8 mouse cellular contexts compared by ENCODE assay signal in the genomic region with DNA sequence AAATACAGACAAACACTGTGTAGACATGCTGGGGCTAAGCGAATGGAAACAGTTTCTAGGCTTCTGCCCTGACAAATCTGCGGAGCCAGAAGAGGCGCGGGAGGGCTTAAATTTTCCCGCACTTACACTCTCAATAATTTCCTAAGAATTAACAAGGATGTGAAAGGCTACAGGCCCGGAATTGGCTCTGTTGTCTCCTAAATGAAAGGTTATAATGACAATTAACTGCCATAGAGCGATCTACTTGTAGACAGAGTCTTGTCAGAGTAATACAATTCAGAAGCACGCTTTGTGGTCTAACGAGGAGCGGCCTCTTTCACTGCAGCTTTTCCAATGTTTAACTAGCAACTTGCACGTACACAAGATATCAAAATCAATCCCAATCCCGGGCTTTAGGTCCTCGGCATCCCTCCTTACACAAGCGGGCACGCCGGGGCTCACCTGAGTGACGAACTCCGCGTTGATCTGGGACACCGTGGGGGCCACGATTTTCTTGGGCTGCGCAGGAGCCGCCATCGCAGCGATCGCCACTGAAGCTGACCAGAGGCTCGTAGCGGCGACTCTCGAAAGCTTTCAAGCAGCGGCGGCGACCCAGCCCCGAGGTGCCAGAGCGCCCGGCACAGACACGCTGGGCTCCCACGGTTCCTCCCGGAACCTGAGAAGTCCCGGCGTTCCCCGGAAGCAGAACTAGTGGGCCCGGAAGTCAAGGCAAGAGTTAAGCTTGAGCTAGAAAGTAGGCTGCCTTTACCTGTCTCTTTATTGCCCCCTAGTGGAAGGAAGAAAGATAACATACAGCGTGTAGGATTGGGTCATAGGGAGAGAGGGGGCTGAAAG. TPM values are rescaled to one million over a fixed set of nuclear protein-coding genes. Genes with fewer than 3 reads are reported as not detected.
DNase-seq lines count a peak whose midpoint lies in the region; ATAC-seq lines count a peak whose summit lies in the region.

No protein-coding gene starts in this region.

- ATAC-seq in megakaryocyte progenitor cell, adult 5-6 weeks (replicated peaks; ENCODE audit: poor library complexity), result peak; percentile 99

- peak; percentile 84 to 94 for DNase-seq in adrenal gland, adult (ENCODE audit: inconsistent age in 2 of 2, low spot score in 1 of 2)
- peak; percentile 87 for DNase-seq in embryo, embryonic 10 days (ENCODE audit: low spot score)
- peak; percentile 70 for DNase-seq in gastrocnemius, postnatal 10 days
- peak; percentile 91 for DNase-seq in induced T-regulatory cell, adult 2 months (ENCODE audit: low read depth)
- peak; percentile 78 to 85 for DNase-seq in left cerebral cortex, adult 9 months (ENCODE audit: low spot score in 2 of 2)
- peak; percentile 80 for DNase-seq in right cerebral cortex, postnatal 14 days
- peak; percentile 77 for DNase-seq in yolk sac, embryonic 10.5 days (ENCODE audit: low spot score)

RNA-seq across cellular contexts. Expression of a gene that starts 12.0 kb away (rescaled TPM):
- 10 to 100 TPM; 12.5 to 16.8 TPM for total RNA-seq in gastrocnemius, postnatal 10 days (2021)
- 54.3 and 62.2 TPM in 2 replicates for total RNA-seq in megakaryocyte progenitor cell, adult 5-6 weeks (2015)
- total RNA-seq in megakaryocyte progenitor cell, adult 5-6 weeks (2017), result 39.5 and 56.5 TPM in 2 replicates

RNA-seq across cellular contexts. Expression of a gene that starts 26.4 kb away (rescaled TPM):
- total RNA-seq in gastrocnemius, postnatal 10 days (2021), result 10 to 100 TPM; 10.7 to 11.9 TPM
- 19.4 and 20.2 TPM in 2 replicates for total RNA-seq in megakaryocyte progenitor cell, adult 5-6 weeks (2015)
- total RNA-seq in megakaryocyte progenitor cell, adult 5-6 weeks (2017), result 7.9 and 8.8 TPM in 2 replicates

Comparison
In these comparisons a context has a peak if more than half of its experiments do, and no peak if none do; other contexts are left out.
1. Peak in every context shown above with its lines: DNase-seq and ATAC-seq.